Mouse (Mus musculus) stomach, postnatal 0 days (tissue): ENCODE results near the gene Gpr179. TPM values are rescaled to one million over a fixed set of nuclear protein-coding genes. Genes with fewer than 3 reads are reported as not detected.

ENCODE experiments used
- ATAC-seq: fragments of 200-750 bp; cut with Nextera tagmentation; 2 replicates; pipeline ENCODE4 v1.8.0; 2017; ENCODE audit not compliant: low FRiP score, low TSS enrichment
- DNase-seq: peaks from one replicate; pipeline ENCODE4 v3.0.0-alpha.2; 2016; ENCODE audit warnings: low spot score
- H3K27ac ChIP-seq: fragments of 300-500 bp; sonication (generic); replicated peaks from 2 replicates; pipeline ENCODE4 v1.5.1; 2014; ENCODE audit warnings: mild to moderate bottlenecking, control low read depth
- H3K27me3 ChIP-seq: fragments of 300-500 bp; sonication (generic); 2 replicates; pipeline ENCODE4 v1.6.1; 2014; ENCODE audit warnings: low read length; ENCODE audit not compliant: control insufficient read depth, insufficient read depth
- H3K36me3 ChIP-seq: fragments of 300-500 bp; sonication (generic); 2 replicates; pipeline ENCODE4 v1.6.1; 2014; ENCODE audit warnings: low read length, mixed read lengths; ENCODE audit not compliant: control insufficient read depth, insufficient read depth
- H3K4me1 ChIP-seq: fragments of 300-500 bp; sonication (generic); replicated peaks from 2 replicates; pipeline ENCODE4 v1.6.1; 2014; ENCODE audit warnings: antibody characterized with exemption; ENCODE audit not compliant: control insufficient read depth, insufficient read depth
- H3K4me2 ChIP-seq: fragments of 300-500 bp; sonication (generic); replicated peaks from 2 replicates; pipeline ENCODE4 v1.6.1; 2014; ENCODE audit warnings: low read depth, mild to moderate bottlenecking, control low read depth, moderate library complexity
- H3K4me3 ChIP-seq: fragments of 300-500 bp; sonication (generic); 2 replicates; pipeline ENCODE4 v1.5.1; 2014; ENCODE audit warnings: low read depth, low read length, control low read depth
- H3K9ac ChIP-seq: fragments of 300-500 bp; sonication (generic); 2 replicates; pipeline ENCODE4 v1.6.1; 2014; ENCODE audit warnings: mild to moderate bottlenecking, low read length, control low read depth, mixed read lengths
- H3K9me3 ChIP-seq: fragments of 300-500 bp; sonication (generic); 2 replicates; pipeline ENCODE4 v1.6.1; 2016; ENCODE audit warnings: low read length; ENCODE audit not compliant: control insufficient read depth
- CTCF ChIP-seq: IDR thresholded peaks from 2 replicates; pipeline ENCODE4 v1.5.1; 2016; ENCODE audit warnings: antibody characterized with exemption, low read depth, mild to moderate bottlenecking, moderate library complexity
- EP300 ChIP-seq: optimal IDR thresholded peaks from 2 replicates; pipeline ENCODE3; 2016; ENCODE audit warnings: antibody characterized with exemption
- WGBS: fragments of 180-500 bp; shearing (Covaris S2); extraction: QIAGEN DNeasy Blood & Tissue Kit; methylation state at CpG from one replicate; pipeline ENCODE4 v1.1.7; 2014; 5-methylcytosine and 5-hydroxymethylcytosine counted together
- polyA plus RNA-seq: library from polyadenylated mRNA; unstranded; fragments of >200 nt; fragmentation: Nextera tagmentation; extraction: Ambion mirVana; gene quantifications from 2 replicates; pipeline ENCODE4 v1.2.1, GENCODE M21; 2015

Gpr179 gene
- polyA plus RNA-seq, 1 experiment from 2014 or later, result 0.23 TPM

- no peak for TF ChIP-seq EP300
- no peak for TF ChIP-seq CTCF
- Histone ChIP-seq H3K4me2 (peak overlapping the region; percentile 53), H3K27ac (peak overlapping the region; percentile 91), H3K9me3 (no peaks in the 10 kb centered on the region), H3K4me3 (peak overlapping the region; percentile 40; the same call in 1 of the 2 replicates), H3K36me3 (no peaks in the 10 kb centered on the region), H3K27me3 (no peaks in the 10 kb centered on the region), H3K9ac (peak overlapping the region; percentile 56), H3K4me1 (no peaks in the 10 kb centered on the region)
- 20% methylated on average over 3 of the region's 3 CpGs for WGBS
- DNase-seq, result no peak
- ATAC-seq, result peak; percentile 60; the same call in 1 of the 2 replicates
These were observed 42.9 kb downstream of the Gpr179 start for GRCm38 (mm10) chr11:97308806-97309450.

- Histone ChIP-seq H3K9ac (no peak overlapping the region), H3K36me3 (no peaks in the 10 kb centered on the region), H3K4me1 (peaks cover 4% of the 10 kb centered on the region), H3K27me3 (no peaks in the 10 kb centered on the region), H3K27ac (no peak overlapping the region), H3K9me3 (no peaks in the 10 kb centered on the region), H3K4me3 (no peak overlapping the region), H3K4me2 (no peak overlapping the region)
- ATAC-seq (no peak), DNase-seq (no peak)
- WGBS, result 90% methylated on average over 11 of the region's 11 CpGs
- TF ChIP-seq CTCF (no peak), EP300 (no peak)
These were observed 44.4 kb downstream of the Gpr179 start for GRCm38 (mm10) chr11:97307294-97308069.

GRCm38 (mm10) chr11:97304631-97305030 is 47.2 kb downstream of the Gpr179 start:
- H3K4me2 ChIP-seq, result no peak overlapping the region
- H3K36me3 ChIP-seq, result no peaks in the 10 kb centered on the region
- TF ChIP-seq EP300 (no peak), CTCF (no peak)
- ATAC-seq (no peak), DNase-seq (no peak)
- H3K9ac ChIP-seq, result no peak overlapping the region
- H3K4me1 ChIP-seq, result peaks cover 7% of the 10 kb centered on the region
- H3K27me3 ChIP-seq, result no peaks in the 10 kb centered on the region
- H3K4me3 ChIP-seq, result no peak overlapping the region
- H3K27ac ChIP-seq, result peak overlapping the region; percentile 49; the same call in 1 of the 2 replicates
- no peaks in the 10 kb centered on the region for H3K9me3 ChIP-seq
- WGBS, result 25% methylated on average over 5 of the region's 5 CpGs

GRCm38 (mm10) chr11:97302231-97302781 is 49.6 kb downstream of the Gpr179 start:
- peak; percentile 86 for DNase-seq
- H3K9ac ChIP-seq, result 0 out of 2 replicates have a peak overlapping the region, but pooled peaks have one; percentile 31
- H3K9me3 ChIP-seq, result no peaks in the 10 kb centered on the region
- H3K4me1 ChIP-seq, result peaks cover 7% of the 10 kb centered on the region
- 0 out of 2 replicates have a peak overlapping the region, but pooled peaks have one; percentile 14 for H3K4me2 ChIP-seq
- no peaks in the 10 kb centered on the region for H3K36me3 ChIP-seq
- H3K27ac ChIP-seq, result peak overlapping the region; percentile 94
- WGBS, result 4% methylated on average over 7 of the region's 7 CpGs
- H3K4me3 ChIP-seq, result no peak overlapping the region
- peak; percentile 93 for ATAC-seq
- no peaks in the 10 kb centered on the region for H3K27me3 ChIP-seq
- peak; percentile 92 for TF ChIP-seq EP300
- no peak; the same call in 1 of the 2 replicates for TF ChIP-seq CTCF

- no peak for TF ChIP-seq CTCF
- no peak for TF ChIP-seq EP300
- DNase-seq (no peak), ATAC-seq (no peak)
- H3K27me3 ChIP-seq, result no peaks in the 10 kb centered on the region
- H3K4me1 ChIP-seq, result peaks cover 7% of the 10 kb centered on the region
- no peaks in the 10 kb centered on the region for H3K36me3 ChIP-seq
- no peak overlapping the region for H3K4me2 ChIP-seq
- peak overlapping the region; percentile 94; the same call in 1 of the 2 replicates for H3K27ac ChIP-seq
- H3K4me3 ChIP-seq, result no peak overlapping the region
- 86% methylated on average over 16 of the region's 16 CpGs for WGBS
- no peaks in the 10 kb centered on the region for H3K9me3 ChIP-seq
- no peak overlapping the region for H3K9ac ChIP-seq
These were observed 50.5 kb downstream of the Gpr179 start for GRCm38 (mm10) chr11:97301406-97301805.
